Mouse (Mus musculus): ENCODE measurements around the gene Rgl1. TPM values are rescaled to one million over a fixed set of nuclear protein-coding genes. Genes with fewer than 3 reads are reported as not detected.
A peak's percentile ranks its signal among the peaks of the same experiment; 100 is the strongest.

Rgl1 gene
- total RNA-seq, 2 experiments from 2014 or later: 1.7 to 2.9 TPM

- ATAC-seq (ENCODE audit: poor library complexity, severe bottlenecking): peak; percentile 62
These were observed 173.5 kb downstream of the Rgl1 start for GRCm38 (mm10) chr1:152592609-152593008.

GRCm38 (mm10) chr1:152591746-152592498, 174.2 kb downstream of the Rgl1 start:
- ATAC-seq (ENCODE audit: poor library complexity, severe bottlenecking): peak; percentile 53

GRCm38 (mm10) chr1:152590321-152590720, 175.8 kb downstream of the Rgl1 start:
- ATAC-seq (ENCODE audit: poor library complexity, severe bottlenecking): no peak

GRCm38 (mm10) chr1:152589331-152589935, 176.7 kb downstream of the Rgl1 start:
- no peak for ATAC-seq (ENCODE audit: poor library complexity, severe bottlenecking)

- no peak for ATAC-seq (ENCODE audit: poor library complexity, severe bottlenecking)
These were observed 178.7 kb downstream of the Rgl1 start for GRCm38 (mm10) chr1:152587431-152587830.

GRCm38 (mm10) chr1:152585385-152585984, 180.7 kb downstream of the Rgl1 start:
- ATAC-seq (ENCODE audit: poor library complexity, severe bottlenecking): peak; percentile 69

- no peak for ATAC-seq (ENCODE audit: poor library complexity, severe bottlenecking)
These were observed 181.2 kb downstream of the Rgl1 start for GRCm38 (mm10) chr1:152584933-152585332.

GRCm38 (mm10) chr1:152581127-152581905, 184.8 kb downstream of the Rgl1 start:
- peak; percentile 36 for ATAC-seq (ENCODE audit: poor library complexity, severe bottlenecking)

GRCm38 (mm10) chr1:152578944-152579343, 187.2 kb downstream of the Rgl1 start:
- no peak for ATAC-seq (ENCODE audit: poor library complexity, severe bottlenecking)

GRCm38 (mm10) chr1:152578108-152578721, 187.9 kb downstream of the Rgl1 start:
- no peak for ATAC-seq (ENCODE audit: poor library complexity, severe bottlenecking)

GRCm38 (mm10) chr1:152576614-152577144, 189.5 kb downstream of the Rgl1 start:
- ATAC-seq (ENCODE audit: poor library complexity, severe bottlenecking): no peak

- no peak for ATAC-seq (ENCODE audit: poor library complexity, severe bottlenecking)
These were observed 191.1 kb downstream of the Rgl1 start for GRCm38 (mm10) chr1:152575096-152575495.

GRCm38 (mm10) chr1:152573470-152574059, 192.6 kb downstream of the Rgl1 start:
- no peak for ATAC-seq (ENCODE audit: poor library complexity, severe bottlenecking)

- peak; percentile 70 for ATAC-seq (ENCODE audit: poor library complexity, severe bottlenecking)
These were observed 193.2 kb downstream of the Rgl1 start for GRCm38 (mm10) chr1:152572755-152573469.

- ATAC-seq (ENCODE audit: poor library complexity, severe bottlenecking): peak; percentile 56
These were observed 194.8 kb downstream of the Rgl1 start for GRCm38 (mm10) chr1:152571340-152571739.

- ATAC-seq (ENCODE audit: poor library complexity, severe bottlenecking): no peak
These were observed 195.5 kb downstream of the Rgl1 start for GRCm38 (mm10) chr1:152570681-152571080.

GRCm38 (mm10) chr1:152563282-152563681, 202.9 kb downstream of the Rgl1 start:
- ATAC-seq (ENCODE audit: poor library complexity, severe bottlenecking): no peak

GRCm38 (mm10) chr1:152562877-152563276, 203.3 kb downstream of the Rgl1 start:
- no peak for ATAC-seq (ENCODE audit: poor library complexity, severe bottlenecking)

GRCm38 (mm10) chr1:152560477-152560876, 205.7 kb downstream of the Rgl1 start:
- ATAC-seq (ENCODE audit: poor library complexity, severe bottlenecking): no peak

All from megakaryocyte, adult 5-6 weeks (primary cell).